Mouse (Mus musculus) myocyte (in vitro differentiated cells): ENCODE results near the gene Kin. TPM values are rescaled to one million over a fixed set of nuclear protein-coding genes. Genes with fewer than 3 reads are reported as not detected.

Experiments
- H3K27me3 ChIP-seq: one replicate; pipeline ENCODE4 v1.6.1; 2011; ENCODE audit not compliant: control insufficient read depth, insufficient read depth, insufficient read length
- H3K36me3 ChIP-seq: one replicate; pipeline ENCODE4 v1.6.1; 2011; ENCODE audit not compliant: control insufficient read depth, insufficient read depth
- H3K4me2 ChIP-seq: one replicate; pipeline ENCODE4 v1.6.1; 2011; ENCODE audit warnings: low read depth, control low read depth
- H3K4me3 ChIP-seq: one replicate; pipeline ENCODE4 v1.5.1; 2011; ENCODE audit warnings: mild to moderate bottlenecking, control low read depth, moderate library complexity
- H3K79me2 ChIP-seq: one replicate; pipeline ENCODE4 v1.6.1; 2011; ENCODE audit not compliant: control insufficient read depth, insufficient read depth
- H3ac ChIP-seq: one replicate; pipeline ENCODE4 v1.6.1; 2011; ENCODE audit not compliant: control insufficient read depth, insufficient read length
- CEBPB ChIP-seq: IDR thresholded peaks from 2 replicates; pipeline ENCODE4 v1.6.1; 2011; ENCODE audit warnings: mild to moderate bottlenecking, moderate library complexity; ENCODE audit not compliant: poor library complexity, insufficient read depth, severe bottlenecking
- E2F4 ChIP-seq: IDR thresholded peaks from one replicate; pipeline ENCODE4 v1.6.1; 2011; ENCODE audit warnings: mild to moderate bottlenecking, control low read depth, moderate library complexity; ENCODE audit not compliant: insufficient read depth
- MAX ChIP-seq: IDR thresholded peaks from one replicate; pipeline ENCODE4 v1.6.1; 2011; ENCODE audit warnings: low read depth, mild to moderate bottlenecking, control low read depth
- MYOD1 ChIP-seq, 3 experiments: IDR thresholded peaks; one replicate each; pipeline ENCODE4 v1.6.1; 2011; ENCODE audit warnings: control low read depth in 2 of 3, low read depth in 2 of 3, mild to moderate bottlenecking in 2 of 3, moderate library complexity in 1 of 3; ENCODE audit not compliant: insufficient read length in 2 of 3, control insufficient read depth in 1 of 3
- MYOG ChIP-seq, 3 experiments: IDR thresholded peaks; one replicate each; pipeline ENCODE4 v1.6.1; 2011; ENCODE audit warnings: control low read depth in 2 of 3, low read depth in 2 of 3, mild to moderate bottlenecking in 2 of 3; ENCODE audit not compliant: insufficient read length in 2 of 3, control insufficient read depth in 1 of 3, insufficient read depth in 1 of 3
- POLR2A ChIP-seq: IDR thresholded peaks from one replicate; pipeline ENCODE4 v1.6.1; 2011; ENCODE audit warnings: low read depth, mild to moderate bottlenecking, control low read depth, moderate library complexity; ENCODE audit not compliant: insufficient read length
- POLR2AphosphoS2 ChIP-seq: IDR thresholded peaks from one replicate; pipeline ENCODE4 v1.6.1; 2011; ENCODE audit warnings: low read depth, control low read depth; ENCODE audit not compliant: insufficient read length
- REST ChIP-seq: IDR thresholded peaks from one replicate; pipeline ENCODE4 v1.6.1; 2011; ENCODE audit warnings: mild to moderate bottlenecking, control low read depth, moderate library complexity; ENCODE audit not compliant: insufficient read depth, insufficient read length
- SRF ChIP-seq: IDR thresholded peaks from one replicate; pipeline ENCODE4 v1.6.1; 2011; ENCODE audit warnings: low read depth; ENCODE audit not compliant: control insufficient read depth, insufficient read length
- TCF12 ChIP-seq: IDR thresholded peaks from one replicate; pipeline ENCODE4 v1.6.1; 2011; ENCODE audit warnings: mild to moderate bottlenecking, control low read depth; ENCODE audit not compliant: poor library complexity, insufficient read depth, severe bottlenecking
- TCF3 ChIP-seq: IDR thresholded peaks from one replicate; pipeline ENCODE4 v1.6.1; 2011; ENCODE audit warnings: low read depth, control low read depth; ENCODE audit not compliant: insufficient read length
- USF1 ChIP-seq: IDR thresholded peaks from one replicate; pipeline ENCODE4 v1.6.1; 2011; ENCODE audit warnings: low read depth, mild to moderate bottlenecking, control low read depth, moderate library complexity
- polyA plus RNA-seq: library from polyadenylated mRNA; unstranded; fragments of >200 nt; fragmentation: generic; extraction: Trizol; gene quantifications from one replicate; pipeline ENCODE4 v1.2.1, GENCODE M21; 2012; ENCODE audit warnings: missing spikeins

The Kin gene
- 7.2 TPM for polyA plus RNA-seq

DNA sequence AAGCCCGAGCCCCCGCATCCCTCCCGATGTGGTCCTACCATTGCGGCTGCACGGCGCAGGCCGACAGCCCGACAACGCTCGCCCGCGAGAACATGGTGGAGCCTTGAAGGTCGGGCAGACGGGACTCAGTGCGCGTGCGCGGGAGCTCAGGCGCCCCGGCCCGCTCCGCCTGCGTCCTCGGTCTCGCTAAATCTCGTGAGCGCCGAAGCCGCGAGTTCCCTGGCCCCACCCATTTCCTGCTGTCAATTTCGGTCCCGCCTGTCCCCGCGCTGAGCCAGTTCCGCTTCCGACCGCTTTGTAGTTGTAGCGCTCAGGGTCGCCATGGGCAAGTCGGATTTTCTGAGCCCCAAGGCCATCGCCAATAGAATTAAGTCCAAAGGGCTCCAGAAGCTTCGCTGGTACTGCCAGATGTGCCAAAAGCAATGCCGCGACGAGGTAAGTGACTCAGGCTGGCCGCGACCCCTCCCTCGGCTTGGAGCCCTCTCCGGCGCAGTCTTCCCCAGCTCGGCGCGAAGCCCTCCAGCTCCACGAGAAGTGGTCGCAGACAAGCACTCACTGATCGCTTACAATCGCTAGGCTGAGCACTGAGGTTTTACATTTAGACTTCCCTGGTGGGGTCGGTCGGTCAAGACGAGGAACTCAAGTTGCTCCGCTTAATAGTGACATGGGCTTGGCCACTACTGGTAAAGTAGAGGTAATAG is at the start of gene Kin, which contains the start of gene Atp5c1:
Gene Kin (plus strand): TSS at position 284 of the 701 bp plus-strand sequence.
Gene Atp5c1 (minus strand): TSS at position 201 of the 701 bp plus-strand sequence.
- Histone ChIP-seq H3K4me3 (peak within 1 kb of the TSS; percentile 87), H3K27me3 (no peaks in the 10 kb centered on the region), H3K4me2 (peak within 1 kb of the TSS; percentile 95), H3K79me2 (peaks cover 93% of the 10 kb centered on the region), H3K36me3 (no peaks in the 10 kb centered on the region), H3ac (peak within 1 kb of the TSS; percentile 40)
- TF ChIP-seq POLR2AphosphoS2: peak; percentile 96
- no peak for TF ChIP-seq MAX
- no peak for TF ChIP-seq E2F4
- TF ChIP-seq MYOD1 (IDR thresholded peaks at IDR 0.05; ENCODE audit: control insufficient read depth in 1 of 3, insufficient read length in 2 of 3, low read depth in 2 of 3): peak in 1 of 3 experiments; percentile 22
- TF ChIP-seq CEBPB: no peak
- peak; percentile 22 for TF ChIP-seq SRF
- TF ChIP-seq POLR2A: peak; percentile 97
- TF ChIP-seq REST: peak; percentile 7

- Histone ChIP-seq H3K4me2 (no peak overlapping the region), H3K4me3 (no peak overlapping the region), H3ac (no peak overlapping the region), H3K79me2 (peaks cover 3% of the 10 kb centered on the region), H3K27me3 (no peaks in the 10 kb centered on the region), H3K36me3 (no peaks in the 10 kb centered on the region)
- TF ChIP-seq MAX (no peak), TCF3 (no peak), MYOD1 (IDR thresholded peaks at IDR 0.05; ENCODE audit: control insufficient read depth in 1 of 3, insufficient read length in 2 of 3, low read depth in 2 of 3) (no peak), REST (no peak), CEBPB (no peak), SRF (no peak)
Measured at GRCm38 (mm10) chr2:10033684-10034083, 46.7 kb upstream of the Kin start.

GRCm38 (mm10) chr2:10034976-10035375 is 45.4 kb upstream of the Kin start:
- H3K79me2 ChIP-seq: peaks cover 3% of the 10 kb centered on the region
- TF ChIP-seq REST: no peak
- no peak for TF ChIP-seq POLR2A
- TF ChIP-seq SRF: no peak
- no peak for TF ChIP-seq POLR2AphosphoS2
- TF ChIP-seq E2F4: no peak
- TF ChIP-seq TCF12: no peak
- TF ChIP-seq MYOD1 (IDR thresholded peaks at IDR 0.05; ENCODE audit: control insufficient read depth in 1 of 3, insufficient read length in 2 of 3, low read depth in 2 of 3): no peak
- TF ChIP-seq USF1: no peak
- TF ChIP-seq MYOG (IDR thresholded peaks at IDR 0.05; ENCODE audit: control insufficient read depth in 1 of 3, insufficient read depth in 1 of 3, insufficient read length in 2 of 3, low read depth in 2 of 3): no peak
- no peak for TF ChIP-seq CEBPB
- no peaks in the 10 kb centered on the region for H3K36me3 ChIP-seq
- H3K27me3 ChIP-seq: no peaks in the 10 kb centered on the region
- H3ac ChIP-seq: no peak overlapping the region
- H3K4me3 ChIP-seq: no peak overlapping the region
- H3K4me2 ChIP-seq: no peak overlapping the region

- Histone ChIP-seq H3ac (peak overlapping the region; percentile 18), H3K27me3 (no peaks in the 10 kb centered on the region), H3K4me3 (peak overlapping the region; percentile 86), H3K36me3 (no peaks in the 10 kb centered on the region), H3K79me2 (peaks cover 31% of the 10 kb centered on the region), H3K4me2 (peak overlapping the region; percentile 83)
- TF ChIP-seq MYOD1 (IDR thresholded peaks at IDR 0.05; ENCODE audit: control insufficient read depth in 1 of 3, insufficient read length in 2 of 3, low read depth in 2 of 3) (no peak), POLR2A (no peak), POLR2AphosphoS2 (no peak), USF1 (no peak)
Measured at GRCm38 (mm10) chr2:10047758-10048436, 32.5 kb upstream of the Kin start.

GRCm38 (mm10) chr2:10048461-10048860 is 31.9 kb upstream of the Kin start, which contains the start of gene Taf3:
Gene Taf3, minus strand, starts transcription at chr2:10048596.
- H3K4me2 ChIP-seq: peak within 1 kb of the TSS; percentile 88
- H3K36me3 ChIP-seq: no peaks in the 10 kb centered on the region
- peaks cover 31% of the 10 kb centered on the region for H3K79me2 ChIP-seq
- H3ac ChIP-seq: peak within 1 kb of the TSS; percentile 18
- peak within 1 kb of the TSS; percentile 86 for H3K4me3 ChIP-seq
- TF ChIP-seq MYOG (IDR thresholded peaks at IDR 0.05; ENCODE audit: control insufficient read depth in 1 of 3, insufficient read depth in 1 of 3, insufficient read length in 2 of 3, low read depth in 2 of 3) (peak in 1 of 3 experiments; percentile 76), SRF (peak; percentile 78), MYOD1 (IDR thresholded peaks at IDR 0.05; ENCODE audit: control insufficient read depth in 1 of 3, insufficient read length in 2 of 3, low read depth in 2 of 3) (peak in 2 of 3 experiments; percentile 72 to 74), POLR2A (peak; percentile 84), POLR2AphosphoS2 (peak; percentile 82), TCF3 (no peak), E2F4 (no peak)
- H3K27me3 ChIP-seq: no peaks in the 10 kb centered on the region
